Mouse (Mus musculus): ENCODE data around the gene Dbp. TPM values are rescaled to one million over a fixed set of nuclear protein-coding genes. Genes with fewer than 3 reads are reported as not detected.

Gene Dbp
- polyA plus RNA-seq, 1 experiment: 85.6 TPM

GRCm38 (mm10) chr7:45693921-45694591, 10.8 kb upstream of the Dbp start, which contains the start of gene Sec1:
Gene Sec1 (minus strand): TSS chr7:45694402.
- Histone ChIP-seq H3K4me1 (ENCODE audit: control insufficient read depth, insufficient read depth, low read length) (peaks cover 3% of the 10 kb centered on the region; the same call in 1 of the 2 replicates), H3K4me3 (ENCODE audit: insufficient read depth, low read length) (no peak within 1 kb of the TSS)
- no peak for TF ChIP-seq POLR2A (IDR thresholded peaks at IDR 0.05; ENCODE audit: borderline replicate concordance, low read depth, low read length)
- no peak for TF ChIP-seq CTCF (IDR thresholded peaks at IDR 0.05; ENCODE audit: low read depth, low read length)

GRCm38 (mm10) chr7:45695098-45695497, 9.8 kb upstream of the Dbp start:
- Histone ChIP-seq H3K4me1 (ENCODE audit: control insufficient read depth, insufficient read depth, low read length) (no peaks in the 10 kb centered on the region), H3K27ac (ENCODE audit: insufficient read depth, low read depth, low read length) (no peak overlapping the region), H3K4me3 (ENCODE audit: insufficient read depth, low read length) (no peak overlapping the region)
- no peak for TF ChIP-seq CTCF (IDR thresholded peaks at IDR 0.05; ENCODE audit: low read depth, low read length)
- no peak for TF ChIP-seq POLR2A (IDR thresholded peaks at IDR 0.05; ENCODE audit: borderline replicate concordance, low read depth, low read length)

More at GRCm38 (mm10) chr7:45693921-45694591, 10.8 kb upstream of the Dbp start, which contains the start of gene Sec1:
- H3K27ac ChIP-seq (ENCODE audit: insufficient read depth, low read depth, low read length): no peak within 1 kb of the TSS

- no peaks in the 10 kb centered on the region for H3K4me1 ChIP-seq (ENCODE audit: control insufficient read depth, insufficient read depth, low read length)
- H3K27ac ChIP-seq (ENCODE audit: insufficient read depth, low read depth, low read length): no peak overlapping the region
- H3K4me3 ChIP-seq (ENCODE audit: insufficient read depth, low read length): no peak overlapping the region
- TF ChIP-seq CTCF (IDR thresholded peaks at IDR 0.05; ENCODE audit: low read depth, low read length) (no peak), POLR2A (IDR thresholded peaks at IDR 0.05; ENCODE audit: borderline replicate concordance, low read depth, low read length) (no peak)
Measured at GRCm38 (mm10) chr7:45697894-45698293, 7.0 kb upstream of the Dbp start.

- no peak within 1 kb of the TSS for H3K27ac ChIP-seq (ENCODE audit: insufficient read depth, low read depth, low read length)
- peak within 1 kb of the TSS; percentile 35 for H3K4me3 ChIP-seq (ENCODE audit: insufficient read depth, low read length)
- TF ChIP-seq POLR2A (IDR thresholded peaks at IDR 0.05; ENCODE audit: borderline replicate concordance, low read depth, low read length): no peak
- no peak for TF ChIP-seq CTCF (IDR thresholded peaks at IDR 0.05; ENCODE audit: low read depth, low read length)
- H3K4me1 ChIP-seq (ENCODE audit: control insufficient read depth, insufficient read depth, low read length): peaks cover 4% of the 10 kb centered on the region
Measured at GRCm38 (mm10) chr7:45699523-45700141, 5.3 kb upstream of the Dbp start, which contains the start of gene Car11. Gene Car11 (plus strand): TSS chr7:45699843.

- peaks cover 4% of the 10 kb centered on the region for H3K4me1 ChIP-seq (ENCODE audit: control insufficient read depth, insufficient read depth, low read length)
- H3K4me3 ChIP-seq (ENCODE audit: insufficient read depth, low read length): peak overlapping the region; percentile 35
- no peak overlapping the region for H3K27ac ChIP-seq (ENCODE audit: insufficient read depth, low read depth, low read length)
- TF ChIP-seq CTCF (IDR thresholded peaks at IDR 0.05; ENCODE audit: low read depth, low read length): no peak
- TF ChIP-seq POLR2A (IDR thresholded peaks at IDR 0.05; ENCODE audit: borderline replicate concordance, low read depth, low read length): no peak
Measured at GRCm38 (mm10) chr7:45700301-45701015, 4.4 kb upstream of the Dbp start.

- H3K27ac ChIP-seq (ENCODE audit: insufficient read depth, low read depth, low read length): no peak overlapping the region
- TF ChIP-seq POLR2A (IDR thresholded peaks at IDR 0.05; ENCODE audit: borderline replicate concordance, low read depth, low read length): no peak
- TF ChIP-seq CTCF (IDR thresholded peaks at IDR 0.05; ENCODE audit: low read depth, low read length): no peak
- H3K4me1 ChIP-seq (ENCODE audit: control insufficient read depth, insufficient read depth, low read length): peaks cover 4% of the 10 kb centered on the region
- H3K4me3 ChIP-seq (ENCODE audit: insufficient read depth, low read length): no peak overlapping the region
Measured at GRCm38 (mm10) chr7:45701072-45701471, 3.8 kb upstream of the Dbp start.

GRCm38 (mm10) chr7:45701607-45702006, 3.3 kb upstream of the Dbp start:
- TF ChIP-seq POLR2A (IDR thresholded peaks at IDR 0.05; ENCODE audit: borderline replicate concordance, low read depth, low read length) (no peak), CTCF (IDR thresholded peaks at IDR 0.05; ENCODE audit: low read depth, low read length) (no peak)

GRCm38 (mm10) chr7:45702316-45702715, 2.6 kb upstream of the Dbp start:
- Histone ChIP-seq H3K4me3 (ENCODE audit: insufficient read depth, low read length) (no peak overlapping the region), H3K4me1 (ENCODE audit: control insufficient read depth, insufficient read depth, low read length) (peaks cover 6% of the 10 kb centered on the region), H3K27ac (ENCODE audit: insufficient read depth, low read depth, low read length) (no peak overlapping the region)
- TF ChIP-seq POLR2A (IDR thresholded peaks at IDR 0.05; ENCODE audit: borderline replicate concordance, low read depth, low read length): no peak
- TF ChIP-seq CTCF (IDR thresholded peaks at IDR 0.05; ENCODE audit: low read depth, low read length): no peak

More at GRCm38 (mm10) chr7:45701607-45702006, 3.3 kb upstream of the Dbp start:
- no peak overlapping the region for H3K4me3 ChIP-seq (ENCODE audit: insufficient read depth, low read length)
- peaks cover 4% of the 10 kb centered on the region for H3K4me1 ChIP-seq (ENCODE audit: control insufficient read depth, insufficient read depth, low read length)
- no peak overlapping the region for H3K27ac ChIP-seq (ENCODE audit: insufficient read depth, low read depth, low read length)

GRCm38 (mm10) chr7:45702809-45703520, 1.9 kb upstream of the Dbp start:
- Histone ChIP-seq H3K27ac (ENCODE audit: insufficient read depth, low read depth, low read length) (no peak overlapping the region), H3K4me3 (ENCODE audit: insufficient read depth, low read length) (no peak overlapping the region), H3K4me1 (ENCODE audit: control insufficient read depth, insufficient read depth, low read length) (peaks cover 9% of the 10 kb centered on the region)
- TF ChIP-seq POLR2A (IDR thresholded peaks at IDR 0.05; ENCODE audit: borderline replicate concordance, low read depth, low read length) (no peak), CTCF (IDR thresholded peaks at IDR 0.05; ENCODE audit: low read depth, low read length) (no peak)
